Mouse (Mus musculus) lung, postnatal 36 days (tissue): ENCODE measurements at regions not wholly inside any gene's neighbourhood (a gene's known extent, or its start where the extent isn't known, plus 50 kb on each side); places are given as distances from the start of the nearest gene placed in this dataset.
A peak's percentile ranks its signal among the peaks of the same experiment; 100 is the strongest.

Experiments used
- DNase-seq: peaks from one replicate; pipeline ENCODE4 v3.0.0; 2022; ENCODE audit warnings: mixed read lengths

DNA sequence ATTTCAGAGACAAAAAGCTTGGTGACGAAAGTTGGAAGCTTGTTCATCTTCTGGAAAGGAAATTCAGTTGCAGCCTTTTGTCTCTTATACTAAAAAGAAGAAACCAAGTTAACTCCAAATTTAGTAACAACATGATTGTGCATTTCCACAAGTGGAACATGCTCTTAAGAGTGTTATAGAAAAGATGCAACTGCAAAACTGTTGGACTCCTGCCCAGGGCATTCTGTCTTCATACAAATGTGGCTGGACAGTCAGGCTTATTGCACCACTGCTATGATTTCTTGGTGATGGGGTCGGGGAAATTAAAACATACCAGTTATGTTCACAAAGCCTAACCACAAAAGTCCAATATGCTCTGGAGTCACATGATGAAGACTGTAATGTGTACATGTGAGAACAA lies 194.8 kb downstream of the Gm5447 start:
- no peak for DNase-seq

GRCm38 (mm10) chr13:31171751-31172150 lies 197.7 kb downstream of the Gm5447 start:
- DNase-seq = no peak

DNA sequence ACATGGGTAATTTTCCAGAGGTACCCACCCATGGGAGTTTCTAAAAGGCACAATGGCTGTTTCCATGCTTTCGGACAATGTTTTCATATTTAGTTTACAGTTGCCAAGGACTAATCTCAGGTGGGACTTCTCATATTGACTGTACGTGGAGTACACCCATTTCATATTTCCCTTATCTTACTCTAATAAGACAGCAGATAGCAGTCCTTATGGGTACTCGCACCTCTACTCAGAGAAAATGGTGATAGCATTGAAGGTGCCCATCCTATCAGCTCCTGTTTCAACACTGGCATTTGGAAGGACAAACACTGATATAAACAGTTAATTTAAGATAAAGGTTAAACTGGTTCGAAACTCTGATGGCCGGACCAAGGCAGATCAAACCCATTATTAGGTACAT lies 198.6 kb downstream of the Gm5447 start:
- no peak for DNase-seq

DNA sequence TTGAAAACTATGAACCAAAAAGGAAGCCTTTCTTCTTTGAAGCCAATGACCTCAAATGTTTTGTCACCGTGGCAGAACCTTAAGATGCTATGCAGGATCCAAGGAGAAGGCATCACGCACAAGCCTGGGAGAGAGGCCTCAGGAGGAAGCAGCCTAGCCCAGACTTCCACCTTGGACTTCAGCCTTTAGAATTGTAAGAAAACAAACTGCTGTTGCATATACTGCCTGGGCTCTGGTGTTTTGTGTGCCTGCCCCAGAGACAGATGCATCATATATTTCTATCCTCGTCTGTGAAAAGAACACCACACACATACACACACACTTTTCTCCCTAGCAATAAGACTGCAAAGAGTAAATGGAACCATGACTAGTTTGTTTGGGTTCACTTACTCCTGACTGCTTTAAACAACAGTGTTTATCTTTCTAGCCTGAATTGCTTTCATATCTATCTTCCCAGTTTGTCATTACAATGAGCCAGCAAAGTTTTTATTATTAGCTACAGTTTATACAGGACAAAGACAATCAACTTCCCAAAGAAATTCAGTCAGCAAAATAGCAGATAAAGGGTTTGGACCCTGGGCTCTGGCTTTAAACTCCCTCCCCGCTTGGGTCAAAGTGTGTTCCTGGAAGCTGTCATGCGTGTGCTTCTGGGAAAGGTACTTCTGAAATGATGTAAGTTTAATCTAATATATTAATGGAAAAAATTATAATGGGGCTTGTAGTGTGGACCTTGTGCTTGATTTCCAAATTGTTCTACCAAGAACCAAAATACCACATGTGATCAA lies 204.2 kb downstream of the Gm5447 start:
- DNase-seq = no peak

DNA sequence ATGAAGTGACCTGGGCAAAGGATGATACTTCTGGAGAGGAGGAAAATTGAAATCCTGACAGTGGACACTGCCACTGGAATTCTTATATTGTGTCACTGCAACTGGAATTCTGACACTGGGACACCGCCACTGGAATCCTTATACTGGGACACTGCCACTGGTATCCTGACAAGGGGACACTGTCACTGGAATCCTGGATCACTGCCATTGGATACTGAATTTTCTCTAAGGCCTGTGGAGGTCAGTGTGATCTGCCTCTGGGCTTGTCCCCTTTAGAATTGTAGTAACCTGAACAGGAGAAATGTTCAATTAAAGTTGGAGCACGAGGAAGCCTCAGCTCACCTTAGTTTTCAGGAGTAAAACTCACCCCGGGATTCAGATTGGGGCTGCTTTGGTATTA lies 205.0 kb downstream of the Gm5447 start:
- DNase-seq = no peak

DNA sequence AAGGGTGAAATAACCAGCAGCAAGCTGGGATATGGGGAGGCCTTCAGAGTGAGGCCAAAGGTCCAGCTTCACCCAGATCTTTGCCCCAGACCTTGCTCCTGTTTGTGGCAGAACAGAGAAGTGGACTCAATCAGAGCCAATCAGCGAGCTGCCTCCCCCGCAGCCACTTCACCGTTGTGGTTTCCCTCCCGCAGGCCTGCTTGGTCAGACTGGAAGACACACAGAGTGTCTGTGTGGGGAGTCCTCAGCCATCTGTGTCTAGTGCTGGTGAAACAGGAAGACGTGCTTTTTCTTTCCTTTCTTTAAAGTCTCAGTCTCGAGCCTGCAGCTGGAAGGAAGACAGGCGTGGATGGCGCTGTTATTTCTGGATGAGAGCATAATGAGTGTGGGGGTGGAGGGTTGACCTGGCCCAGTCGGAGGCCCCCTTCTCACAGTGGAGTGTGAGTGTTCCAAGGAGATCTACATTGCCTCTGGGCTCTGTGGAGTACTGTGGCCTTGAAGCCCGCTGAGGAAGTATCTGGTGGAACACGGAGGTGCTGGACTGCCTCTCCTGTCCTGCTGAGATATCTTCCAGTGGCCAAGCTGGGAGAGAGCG lies 205.5 kb downstream of the Gm5447 start:
- DNase-seq = peak; percentile 46

- no peak for DNase-seq
These were observed 207.5 kb downstream of the Gm5447 start for GRCm38 (mm10) chr13:31181530-31181929.

- peak; percentile 45 for DNase-seq
These were observed 211.1 kb downstream of the Gm5447 start for GRCm38 (mm10) chr13:31184845-31185834.

DNA sequence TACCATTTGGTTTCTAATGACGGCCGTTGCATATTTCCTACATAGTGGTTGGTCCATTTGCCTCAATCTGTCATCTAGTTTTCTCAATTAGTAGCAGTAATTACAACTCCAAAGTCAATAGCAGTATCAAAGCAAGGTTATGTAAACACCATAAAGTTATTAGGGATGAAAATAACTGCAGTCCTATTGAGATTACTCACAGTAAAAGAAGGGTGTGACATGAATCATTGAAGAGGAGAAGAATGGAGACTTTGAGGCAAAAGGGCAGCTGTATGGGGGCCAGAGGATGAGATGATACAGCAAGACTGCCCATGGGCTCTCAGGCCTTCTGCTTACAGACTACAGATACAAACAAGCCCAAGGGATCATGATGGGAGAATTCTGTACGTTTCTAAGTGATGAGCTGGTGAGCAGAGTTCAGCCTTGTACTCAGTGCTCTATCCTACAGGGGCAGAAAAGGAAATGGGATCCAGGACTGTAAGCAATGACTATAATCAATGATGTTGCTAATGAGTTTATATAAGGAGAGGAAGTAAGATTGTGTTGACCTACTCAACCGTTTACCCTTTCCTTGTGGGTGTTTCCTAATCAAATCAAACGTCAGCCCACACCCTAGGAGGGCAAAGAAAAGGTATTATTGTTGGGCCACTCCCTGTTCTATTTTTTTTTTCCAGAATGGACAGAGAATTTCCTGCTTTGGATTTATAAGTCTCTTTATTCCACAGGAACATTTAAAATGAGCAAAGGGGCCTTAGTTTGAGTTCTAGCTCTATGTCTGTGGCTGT lies 213.0 kb downstream of the Gm5447 start:
- no peak for DNase-seq

GRCm38 (mm10) chr13:31189116-31189515 lies 215.1 kb downstream of the Gm5447 start:
- peak; percentile 29 for DNase-seq

GRCm38 (mm10) chr13:31190036-31190435 lies 216.0 kb downstream of the Gm5447 start:
- no peak for DNase-seq

DNA sequence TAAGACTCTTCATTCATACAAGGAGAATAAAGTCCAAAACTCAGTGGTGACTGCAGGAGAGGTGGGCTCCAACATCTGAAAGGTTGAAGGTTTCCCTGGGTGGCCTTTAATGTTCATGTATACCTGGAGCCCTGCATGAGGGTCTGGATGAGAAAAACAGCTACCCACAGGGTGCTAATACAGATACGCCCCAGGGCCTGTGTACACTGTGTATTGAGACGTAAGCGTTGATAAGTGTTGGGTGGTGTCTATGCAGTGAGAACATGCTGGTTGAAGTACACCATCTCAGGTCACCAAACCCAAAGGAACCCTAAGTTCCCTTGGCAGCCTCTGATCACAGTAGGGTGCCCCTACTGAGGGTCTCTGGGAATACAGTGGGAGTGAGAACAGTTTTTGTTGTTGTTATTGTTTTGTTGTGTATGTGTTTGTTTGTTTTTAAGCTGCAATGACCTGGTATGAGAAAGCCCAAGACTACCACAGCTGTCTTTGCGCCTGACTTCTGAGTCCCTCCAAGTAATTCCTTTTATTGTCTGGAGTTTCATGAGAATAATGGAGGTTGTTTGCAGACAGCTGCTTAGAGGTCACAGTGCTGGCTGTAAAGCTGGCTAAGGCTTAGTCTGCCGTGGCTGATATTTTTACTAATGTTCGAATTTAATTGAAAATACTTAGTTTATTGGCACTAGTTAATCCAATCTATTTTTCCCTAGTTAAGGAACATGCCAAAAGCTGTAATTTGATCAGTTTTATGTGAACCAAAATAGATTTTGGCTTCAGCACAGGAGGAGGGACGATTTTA lies 217.5 kb downstream of the Gm5447 start:
- no peak for DNase-seq

DNA sequence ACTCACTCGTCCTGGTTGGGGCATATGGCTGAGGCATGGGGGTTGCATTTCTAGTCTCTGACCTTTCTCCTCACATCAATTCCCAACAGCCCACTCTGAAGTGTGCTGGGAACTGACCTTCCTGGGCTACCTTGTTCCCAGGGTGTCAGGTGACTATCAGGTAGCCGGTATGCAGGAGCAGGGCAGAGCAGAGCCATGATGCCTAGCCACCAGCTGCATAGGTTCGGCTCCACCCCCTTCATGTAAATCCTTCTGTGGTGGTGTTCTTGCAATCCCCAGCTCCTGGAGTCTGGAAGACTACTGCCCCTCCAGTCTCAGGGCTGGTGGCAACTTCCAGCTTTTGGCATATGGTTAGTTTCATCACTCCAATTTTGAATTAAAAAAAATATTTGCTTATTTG lies 221.0 kb downstream of the Gm5447 start:
- DNase-seq = no peak

DNA sequence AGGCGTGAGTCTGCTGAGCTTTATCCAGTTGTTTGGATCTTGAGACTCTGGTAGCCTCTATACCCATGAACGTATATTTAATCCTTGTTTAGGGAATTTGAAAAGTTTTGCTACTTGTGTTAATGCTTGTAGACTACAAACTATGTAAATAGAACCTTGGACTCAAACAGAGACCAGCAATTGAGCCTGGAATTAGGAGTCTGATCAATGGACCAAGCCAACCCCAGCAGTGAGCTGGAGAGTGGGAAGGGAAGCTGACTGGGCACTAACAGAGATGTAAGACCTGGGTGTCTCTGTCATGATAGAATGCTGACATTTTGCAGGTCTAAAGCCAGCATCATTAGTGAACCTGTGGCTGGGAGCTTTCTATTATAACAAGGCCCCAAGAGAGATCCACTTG lies 222.5 kb downstream of the Gm5447 start:
- no peak for DNase-seq

DNA sequence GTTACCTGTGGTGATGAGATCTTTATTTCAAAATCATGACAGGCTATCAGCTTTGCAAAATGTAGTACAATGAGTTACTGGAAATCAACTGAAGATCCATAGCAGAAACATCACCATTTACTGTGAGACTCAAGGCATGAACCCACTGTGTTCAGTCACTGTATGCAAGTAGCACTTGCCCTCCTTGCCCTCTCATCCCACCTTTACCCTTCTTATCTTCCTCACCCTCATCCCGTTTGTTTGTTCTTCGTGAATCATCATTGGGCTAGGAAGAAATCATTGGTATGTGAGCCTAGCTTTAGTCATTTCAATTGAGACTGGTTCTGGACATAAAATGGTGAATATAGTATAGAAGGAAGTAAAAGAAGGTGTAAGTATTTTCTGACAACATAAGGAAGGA lies 223.6 kb downstream of the Gm5447 start:
- no peak for DNase-seq

GRCm38 (mm10) chr13:31199384-31199783 lies 225.4 kb downstream of the Gm5447 start:
- DNase-seq = no peak

GRCm38 (mm10) chr13:31204068-31204467 lies 230.1 kb downstream of the Gm5447 start:
- peak; percentile 42 for DNase-seq

- no peak for DNase-seq
These were observed 232.4 kb downstream of the Gm5447 start for GRCm38 (mm10) chr13:31206381-31206780.

DNA sequence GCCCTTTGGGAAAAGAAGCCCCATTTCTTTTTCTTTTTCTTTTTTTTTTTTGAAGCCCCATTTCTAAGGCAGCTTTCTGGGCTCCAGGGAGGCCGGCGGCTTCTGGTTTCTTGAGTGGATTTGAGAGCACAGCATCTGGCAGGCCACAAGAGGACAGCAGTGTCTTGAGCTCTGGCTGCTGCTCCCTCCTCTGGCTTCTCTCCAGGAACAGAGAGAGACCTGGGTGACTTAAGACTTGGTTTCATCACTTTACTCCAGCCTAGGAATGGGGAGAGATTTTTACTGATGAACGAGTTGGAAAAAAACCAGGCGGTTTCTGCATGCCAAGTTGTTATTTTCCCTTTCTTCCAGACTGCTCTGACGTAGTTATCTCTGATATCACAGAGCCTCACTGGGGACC lies 233.7 kb downstream of the Gm5447 start:
- peak; percentile 81 for DNase-seq

DNA sequence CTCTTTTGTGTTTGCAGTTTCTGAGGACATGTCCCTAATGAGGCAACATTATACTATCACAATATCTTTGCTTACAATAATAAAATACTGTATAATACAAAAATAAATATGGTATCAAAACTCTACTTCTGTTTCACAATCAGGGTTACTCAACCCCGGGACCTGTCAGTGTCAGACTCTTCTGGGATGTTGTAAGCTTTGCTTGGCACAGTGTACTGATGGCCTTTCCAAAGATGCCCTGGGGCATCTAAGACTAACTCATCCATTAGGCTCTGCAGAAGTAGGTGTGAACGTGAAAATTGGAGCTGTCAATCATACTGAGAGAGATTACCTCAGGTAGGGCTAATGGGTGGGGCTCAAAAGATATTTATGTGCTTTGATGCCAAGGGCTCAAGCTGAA lies 249.0 kb downstream of the Gm5447 start:
- DNase-seq = no peak

DNA sequence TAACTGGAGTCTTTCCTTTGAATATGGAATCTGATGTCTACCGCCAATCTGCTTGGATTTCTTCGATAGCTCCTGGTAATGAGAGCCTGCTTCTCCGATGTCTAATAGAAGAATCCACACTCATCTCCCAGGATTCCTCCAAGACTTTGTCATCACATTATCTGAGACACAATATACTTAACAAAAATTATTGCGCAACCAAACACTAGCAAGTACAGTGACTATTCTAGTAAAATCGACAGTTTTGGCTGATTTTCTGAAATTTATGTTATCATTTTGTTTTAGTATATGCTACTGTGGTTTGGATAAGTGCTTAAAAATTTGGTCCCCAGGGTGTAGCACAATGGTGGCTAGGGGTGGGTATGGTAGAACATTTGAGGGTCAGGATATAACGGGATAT lies 266.5 kb downstream of the Gm5447 start:
- DNase-seq = no peak

GRCm38 (mm10) chr13:31248996-31249395 lies 275.0 kb downstream of the Gm5447 start:
- no peak for DNase-seq
